Mouse (Mus musculus) neural tube, embryonic 12.5 days (tissue): ENCODE measurements around the gene Bcap29. TPM values are rescaled to one million over a fixed set of nuclear protein-coding genes. Genes with fewer than 3 reads are reported as not detected.

Experiments
- ATAC-seq: fragments of 200-750 bp; cut with Nextera tagmentation; 2 replicates; pipeline ENCODE4 v1.8.0; 2017; ENCODE audit warnings: low read depth, mild to moderate bottlenecking, moderate TSS enrichment, moderate library complexity; ENCODE audit not compliant: low FRiP score
- H3K27ac ChIP-seq: fragments of 300-500 bp; sonication (generic); 2 replicates; pipeline ENCODE4 v1.5.1; 2016
- H3K27me3 ChIP-seq: fragments of 300-500 bp; sonication (generic); replicated peaks from 2 replicates; pipeline ENCODE4 v1.6.1; 2016; ENCODE audit warnings: mild to moderate bottlenecking
- H3K36me3 ChIP-seq: fragments of 300-500 bp; sonication (generic); 2 replicates; pipeline ENCODE4 v1.6.1; 2016; ENCODE audit warnings: mild to moderate bottlenecking
- H3K4me1 ChIP-seq: fragments of 300-500 bp; sonication (generic); 2 replicates; pipeline ENCODE4 v1.6.1; 2016
- H3K4me2 ChIP-seq: fragments of 300-500 bp; sonication (generic); replicated peaks from 2 replicates; pipeline ENCODE4 v1.6.1; 2016; ENCODE audit warnings: mild to moderate bottlenecking
- H3K4me3 ChIP-seq: fragments of 300-500 bp; sonication (generic); 2 replicates; pipeline ENCODE4 v1.5.1; 2016
- H3K9ac ChIP-seq: fragments of 300-500 bp; sonication (generic); 2 replicates; pipeline ENCODE4 v1.6.1; 2016; ENCODE audit warnings: mild to moderate bottlenecking
- H3K9me3 ChIP-seq: fragments of 300-500 bp; sonication (generic); 2 replicates; pipeline ENCODE4 v1.6.1; 2016; ENCODE audit warnings: mild to moderate bottlenecking
- WGBS: fragments of 180-500 bp; shearing (Covaris S2); methylation state at CpG from one replicate; pipeline ENCODE4 v1.1.7; 2016; 5-methylcytosine and 5-hydroxymethylcytosine counted together
- polyA plus RNA-seq: library from polyadenylated mRNA; unstranded; fragments of >200 nt; fragmentation: Nextera tagmentation; extraction: Ambion mirVana; gene quantifications from 2 replicates; pipeline ENCODE4 v1.2.1, GENCODE M21; 2016

Gene Bcap29
- polyA plus RNA-seq, 1 experiment from 2014 or later, result 29.4 TPM

- Histone ChIP-seq H3K36me3 (peaks cover 3% of the 10 kb centered on the region; the same call in 1 of the 2 replicates), H3K27me3 (no peaks in the 10 kb centered on the region), H3K4me3 (no peak overlapping the region), H3K9ac (no peak overlapping the region), H3K4me2 (no peak overlapping the region), H3K27ac (no peak overlapping the region), H3K4me1 (no peaks in the 10 kb centered on the region), H3K9me3 (no peaks in the 10 kb centered on the region)
- no peak for ATAC-seq
- WGBS, result 65% methylated on average over 4 of the region's 4 CpGs
Observed at GRCm38 (mm10) chr12:31613353-31613752, 21.1 kb downstream of the Bcap29 start.

DNA sequence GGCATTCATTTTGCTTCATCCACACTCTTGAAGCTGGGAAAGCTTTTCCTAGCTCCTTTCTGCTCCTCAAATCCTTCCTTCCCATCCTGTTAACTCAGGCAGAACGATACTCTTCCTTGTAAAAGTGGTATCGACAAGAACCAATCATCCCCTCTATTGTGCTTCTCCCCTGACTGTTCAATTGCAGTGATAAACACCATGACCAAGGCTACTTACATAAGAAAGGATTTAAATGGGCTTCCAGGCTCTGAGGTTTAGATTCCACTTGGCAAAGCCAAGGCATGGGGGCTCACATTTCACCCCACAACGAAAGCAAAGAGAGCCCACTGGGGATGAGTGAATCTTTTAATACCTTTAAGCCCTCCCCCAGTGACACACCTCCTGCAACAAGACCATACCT, 26.3 kb downstream of the Bcap29 start:
- Histone ChIP-seq H3K27ac (no peak overlapping the region), H3K4me1 (no peaks in the 10 kb centered on the region), H3K9ac (no peak overlapping the region), H3K4me3 (no peak overlapping the region), H3K4me2 (no peak overlapping the region), H3K36me3 (no peaks in the 10 kb centered on the region), H3K27me3 (no peaks in the 10 kb centered on the region), H3K9me3 (no peaks in the 10 kb centered on the region)
- ATAC-seq, result no peak
- WGBS, result 15% methylated on average over 3 of the region's 3 CpGs

DNA sequence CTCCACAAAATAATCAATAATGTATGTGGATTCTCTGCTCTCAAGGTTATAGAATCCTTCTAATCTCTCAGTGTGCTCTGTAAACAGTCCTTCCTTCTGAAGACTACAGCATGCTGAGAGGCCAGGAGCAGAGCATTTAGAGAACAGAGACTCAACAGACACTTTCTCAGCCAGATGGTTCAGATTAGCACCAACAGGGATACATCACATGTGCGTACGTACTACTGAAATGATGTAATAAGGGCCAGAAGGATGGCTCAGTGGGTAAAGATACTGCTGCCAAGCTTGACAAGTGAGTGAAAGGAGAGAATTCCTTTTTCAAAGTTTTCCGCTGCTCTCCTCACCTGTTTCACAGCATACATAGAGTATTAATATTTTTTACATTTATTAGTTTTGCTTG, 29.6 kb downstream of the Bcap29 start:
- H3K9me3 ChIP-seq, result no peaks in the 10 kb centered on the region
- H3K9ac ChIP-seq, result no peak overlapping the region
- H3K27me3 ChIP-seq, result no peaks in the 10 kb centered on the region
- H3K4me3 ChIP-seq, result no peak overlapping the region
- no peak overlapping the region for H3K4me2 ChIP-seq
- no peaks in the 10 kb centered on the region for H3K4me1 ChIP-seq
- no peak overlapping the region for H3K27ac ChIP-seq
- no peaks in the 10 kb centered on the region for H3K36me3 ChIP-seq
- WGBS, result 87% methylated on average over 3 of the region's 3 CpGs
- ATAC-seq, result no peak

DNA sequence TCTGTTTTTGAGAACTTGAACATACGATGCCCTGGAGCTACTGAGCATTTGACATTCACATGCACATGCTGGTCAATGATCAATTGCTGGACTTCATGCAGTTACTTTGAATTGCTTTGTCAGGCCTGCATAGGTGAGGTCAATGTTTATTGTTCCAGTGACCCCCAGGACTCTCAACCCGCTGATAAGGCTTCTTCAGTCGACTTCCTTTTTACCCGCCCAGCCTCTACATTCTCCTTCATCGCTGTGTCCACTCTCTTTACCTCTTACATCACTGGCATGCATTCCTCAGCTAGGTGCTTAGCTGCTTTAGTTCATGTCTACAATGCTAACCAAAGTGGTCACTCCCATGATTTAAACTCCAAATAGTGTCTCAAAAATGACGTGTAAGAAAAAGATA, 30.9 kb downstream of the Bcap29 start:
- ATAC-seq, result no peak
- no peaks in the 10 kb centered on the region for H3K36me3 ChIP-seq
- no peak overlapping the region for H3K27ac ChIP-seq
- 80% methylated on average over 6 of the region's 6 CpGs for WGBS
- no peaks in the 10 kb centered on the region for H3K27me3 ChIP-seq
- no peaks in the 10 kb centered on the region for H3K9me3 ChIP-seq
- no peak overlapping the region for H3K4me3 ChIP-seq
- no peaks in the 10 kb centered on the region for H3K4me1 ChIP-seq
- no peak overlapping the region for H3K4me2 ChIP-seq
- no peak overlapping the region for H3K9ac ChIP-seq

GRCm38 (mm10) chr12:31594296-31594695, 40.2 kb downstream of the Bcap29 start:
- no peak for ATAC-seq
- Histone ChIP-seq H3K27me3 (no peaks in the 10 kb centered on the region), H3K4me2 (no peak overlapping the region), H3K9ac (no peak overlapping the region), H3K9me3 (no peaks in the 10 kb centered on the region), H3K4me1 (no peaks in the 10 kb centered on the region), H3K4me3 (no peak overlapping the region), H3K36me3 (no peaks in the 10 kb centered on the region), H3K27ac (no peak overlapping the region)
- 64% methylated on average over 3 of the region's 3 CpGs for WGBS

GRCm38 (mm10) chr12:31592011-31592410, 42.4 kb downstream of the Bcap29 start:
- no peaks in the 10 kb centered on the region for H3K27me3 ChIP-seq
- no peak overlapping the region for H3K4me3 ChIP-seq
- no peak overlapping the region for H3K9ac ChIP-seq
- no peak for ATAC-seq
- no peaks in the 10 kb centered on the region for H3K4me1 ChIP-seq
- no peaks in the 10 kb centered on the region for H3K9me3 ChIP-seq
- no peak overlapping the region for H3K4me2 ChIP-seq
- 25% methylated on average over 3 of the region's 3 CpGs for WGBS
- no peak overlapping the region for H3K27ac ChIP-seq
- H3K36me3 ChIP-seq, result no peaks in the 10 kb centered on the region

DNA sequence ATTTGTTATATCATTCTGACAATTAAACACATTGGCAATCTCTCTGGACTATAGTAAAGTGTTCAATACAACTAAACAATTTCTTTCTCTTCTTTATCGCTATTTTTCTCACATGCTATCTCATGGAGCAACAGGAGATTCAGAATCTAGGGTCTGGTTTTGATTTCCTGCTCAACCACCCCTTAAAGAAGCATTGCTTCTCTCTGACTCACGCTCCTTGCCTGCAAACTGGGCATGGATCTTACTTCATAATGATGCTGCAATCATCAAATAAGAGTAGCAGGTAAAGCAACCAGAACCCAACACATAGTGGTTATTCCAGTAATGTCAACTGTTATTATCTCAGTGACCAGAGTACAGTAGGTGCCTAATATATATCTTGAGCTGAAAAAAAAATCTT, 50.7 kb downstream of the Bcap29 start:
- Histone ChIP-seq H3K4me2 (no peak overlapping the region), H3K27ac (no peak overlapping the region), H3K36me3 (no peaks in the 10 kb centered on the region), H3K9ac (no peak overlapping the region), H3K4me1 (no peaks in the 10 kb centered on the region), H3K4me3 (no peak overlapping the region), H3K27me3 (no peaks in the 10 kb centered on the region), H3K9me3 (no peaks in the 10 kb centered on the region)
- ATAC-seq, result no peak
- WGBS, result 85% methylated on average over 2 of the region's 2 CpGs

GRCm38 (mm10) chr12:31582081-31582480, 52.4 kb downstream of the Bcap29 start:
- Histone ChIP-seq H3K27ac (no peak overlapping the region), H3K36me3 (no peaks in the 10 kb centered on the region), H3K4me3 (no peak overlapping the region), H3K27me3 (no peaks in the 10 kb centered on the region), H3K9ac (no peak overlapping the region), H3K9me3 (peaks cover 5% of the 10 kb centered on the region; the same call in 1 of the 2 replicates), H3K4me2 (no peak overlapping the region), H3K4me1 (no peaks in the 10 kb centered on the region)
- ATAC-seq, result no peak
- 92% methylated on average over 5 of the region's 5 CpGs for WGBS

DNA sequence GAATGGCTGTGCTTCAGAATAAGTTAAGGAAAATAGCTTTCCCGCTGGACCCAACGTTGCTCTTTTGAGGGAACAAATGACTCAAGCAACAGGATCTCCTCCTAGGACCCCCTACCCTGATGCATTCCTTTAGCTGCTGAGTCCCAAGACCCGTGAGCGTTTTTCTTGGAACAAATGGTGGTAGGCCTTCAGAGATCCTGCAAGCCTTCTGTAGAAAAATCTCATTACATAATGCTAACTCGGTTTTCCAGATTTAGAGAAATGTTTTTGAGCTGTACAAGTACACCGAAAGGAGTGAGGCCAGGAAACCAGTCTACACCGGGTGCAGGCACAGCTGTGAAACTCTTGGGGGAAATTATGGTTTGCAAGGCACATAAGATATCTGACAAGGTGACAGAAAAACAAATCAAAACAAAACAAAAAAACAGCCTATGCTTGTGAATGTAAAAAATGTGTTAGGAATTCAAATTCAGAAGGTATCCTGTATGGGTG, 53.1 kb downstream of the Bcap29 start:
- Histone ChIP-seq H3K4me3 (no peak overlapping the region), H3K9ac (no peak overlapping the region), H3K36me3 (no peaks in the 10 kb centered on the region), H3K9me3 (peaks cover 5% of the 10 kb centered on the region; the same call in 1 of the 2 replicates), H3K4me1 (no peaks in the 10 kb centered on the region), H3K27me3 (no peaks in the 10 kb centered on the region), H3K27ac (no peak overlapping the region), H3K4me2 (no peak overlapping the region)
- 52% methylated on average over 7 of the region's 7 CpGs for WGBS
- no peak for ATAC-seq

DNA sequence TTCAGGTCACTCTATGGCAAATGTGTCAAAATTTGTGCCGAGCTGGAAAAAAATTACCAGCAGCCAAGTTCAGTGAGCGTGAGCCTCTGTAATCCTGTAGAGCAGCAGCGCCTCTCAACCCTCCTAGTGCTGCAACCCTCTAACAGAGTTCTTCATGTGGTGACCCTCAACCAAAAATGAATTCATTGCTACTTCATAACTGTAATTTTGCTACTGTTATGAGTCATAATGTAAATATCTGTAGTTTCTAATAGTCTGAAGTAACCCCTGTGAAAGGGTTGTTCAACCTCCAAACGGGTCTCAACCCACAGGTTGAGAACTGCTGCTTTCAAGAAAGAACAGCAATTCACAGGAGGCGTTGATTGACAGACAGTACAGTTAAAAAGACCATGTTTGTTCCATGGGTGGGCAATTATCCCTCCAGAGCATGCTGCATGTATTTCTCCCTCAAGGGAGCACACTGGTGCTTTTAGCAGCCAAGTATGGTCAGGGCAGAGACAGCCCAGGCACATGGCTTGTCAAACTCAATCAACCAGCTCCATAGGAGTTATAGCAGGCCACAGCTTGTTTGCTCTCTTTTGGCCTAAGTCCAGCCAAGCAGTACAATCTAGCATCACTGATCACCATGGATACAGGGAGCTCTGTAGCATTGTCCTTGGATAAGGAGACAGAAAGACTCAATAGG, 53.7 kb downstream of the Bcap29 start:
- Histone ChIP-seq H3K9ac (no peak overlapping the region), H3K27me3 (no peaks in the 10 kb centered on the region), H3K9me3 (peaks cover 5% of the 10 kb centered on the region; the same call in 1 of the 2 replicates), H3K4me2 (no peak overlapping the region), H3K4me3 (no peak overlapping the region), H3K27ac (no peak overlapping the region), H3K36me3 (no peaks in the 10 kb centered on the region), H3K4me1 (no peaks in the 10 kb centered on the region)
- peak; percentile 92 for ATAC-seq
- 89% methylated on average over 5 of the region's 5 CpGs for WGBS

GRCm38 (mm10) chr12:31578691-31579476, 55.6 kb downstream of the Bcap29 start:
- 93% methylated on average over 8 of the region's 8 CpGs for WGBS
- Histone ChIP-seq H3K4me3 (no peak overlapping the region), H3K9ac (no peak overlapping the region), H3K4me1 (no peaks in the 10 kb centered on the region), H3K27me3 (no peaks in the 10 kb centered on the region), H3K9me3 (peaks cover 5% of the 10 kb centered on the region; the same call in 1 of the 2 replicates), H3K4me2 (no peak overlapping the region), H3K36me3 (no peaks in the 10 kb centered on the region), H3K27ac (no peak overlapping the region)
- no peak for ATAC-seq

- Histone ChIP-seq H3K4me3 (no peak overlapping the region), H3K4me2 (no peak overlapping the region), H3K27ac (no peak overlapping the region), H3K36me3 (no peaks in the 10 kb centered on the region), H3K9ac (no peak overlapping the region), H3K27me3 (no peaks in the 10 kb centered on the region), H3K4me1 (no peaks in the 10 kb centered on the region), H3K9me3 (peaks cover 5% of the 10 kb centered on the region; the same call in 1 of the 2 replicates)
- 89% methylated on average over 5 of the region's 5 CpGs for WGBS
- ATAC-seq, result no peak
Observed at GRCm38 (mm10) chr12:31574506-31574905, 60.0 kb downstream of the Bcap29 start.
